Mouse (Mus musculus): ENCODE results near the gene Agbl3. TPM values are rescaled to one million over a fixed set of nuclear protein-coding genes. Genes with fewer than 3 reads are reported as not detected.
A peak's percentile ranks its signal among the peaks of the same experiment; 100 is the strongest.

The Agbl3 gene
- polyA plus RNA-seq, 1 experiment from 2014 or later = 4.7 TPM

DNA sequence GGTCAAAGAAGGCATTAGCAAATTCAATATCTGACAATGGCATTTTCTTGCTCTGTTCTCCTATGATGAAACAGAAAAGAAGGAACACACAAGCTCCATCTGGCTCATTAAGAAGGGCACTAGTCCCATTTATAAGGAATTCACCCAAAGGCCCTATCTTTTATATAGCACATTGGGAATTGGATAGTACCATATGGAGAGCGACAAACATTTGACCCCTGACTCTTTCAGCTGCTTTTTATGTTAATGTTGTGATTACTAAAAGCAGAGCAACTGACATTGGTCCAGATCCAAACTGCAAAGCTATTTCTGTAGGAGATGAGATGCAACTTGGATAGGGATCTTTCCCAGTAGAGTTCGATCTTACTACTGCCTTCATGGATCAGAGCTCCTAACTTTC, 21.9 kb upstream of the Agbl3 start:
- H3K27me3 ChIP-seq (replicated peaks; ENCODE audit: control insufficient read depth, insufficient read depth, low read length) = no peaks in the 10 kb centered on the region
- no peak for TF ChIP-seq CTCF (IDR thresholded peaks at IDR 0.05; ENCODE audit: low read depth)
- no peak overlapping the region for H3K4me2 ChIP-seq (replicated peaks; ENCODE audit: low read depth)
- H3K27ac ChIP-seq (ENCODE audit: low read depth, low read length) = no peak overlapping the region
- no peaks in the 10 kb centered on the region for H3K9me3 ChIP-seq (ENCODE audit: control insufficient read depth)
- WGBS = 86% methylated on average over 2 of the region's 2 CpGs
- H3K36me3 ChIP-seq (ENCODE audit: control insufficient read depth, insufficient read depth) = peaks cover 9% of the 10 kb centered on the region; the same call in 1 of the 2 replicates
- H3K4me3 ChIP-seq (ENCODE audit: low read depth, low read length) = no peak overlapping the region
- no peaks in the 10 kb centered on the region for H3K4me1 ChIP-seq (replicated peaks; ENCODE audit: control insufficient read depth, insufficient read depth, low read length)
- no peak overlapping the region for H3K9ac ChIP-seq (ENCODE audit: low read depth, low read length)
- ATAC-seq = no peak

DNA sequence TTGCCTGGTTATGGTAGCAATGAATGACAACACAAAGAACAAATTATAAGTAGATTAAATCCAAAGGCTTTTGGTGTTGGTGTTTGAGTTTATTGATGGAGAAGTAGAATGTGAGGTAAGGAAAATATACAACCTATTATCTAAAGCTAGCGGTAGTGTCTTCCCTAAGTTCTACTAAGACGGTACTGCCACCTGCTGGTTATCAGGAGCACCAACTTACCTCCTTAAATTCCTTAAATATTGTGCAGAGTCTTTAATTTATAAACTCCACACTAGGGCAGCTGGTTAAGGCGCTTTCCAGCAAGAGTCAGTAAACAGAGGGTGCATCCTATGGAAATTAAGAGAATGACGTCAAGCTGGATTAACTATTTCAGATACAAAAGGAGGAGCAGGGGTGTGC, 20.2 kb upstream of the Agbl3 start:
- WGBS = 38% methylated on average over 4 of the region's 4 CpGs
- Histone ChIP-seq H3K27me3 (replicated peaks; ENCODE audit: control insufficient read depth, insufficient read depth, low read length) (no peaks in the 10 kb centered on the region), H3K4me2 (replicated peaks; ENCODE audit: low read depth) (no peak overlapping the region), H3K27ac (ENCODE audit: low read depth, low read length) (no peak overlapping the region), H3K36me3 (ENCODE audit: control insufficient read depth, insufficient read depth) (peaks cover 9% of the 10 kb centered on the region; the same call in 1 of the 2 replicates), H3K4me3 (ENCODE audit: low read depth, low read length) (no peak overlapping the region), H3K9ac (ENCODE audit: low read depth, low read length) (no peak overlapping the region), H3K4me1 (replicated peaks; ENCODE audit: control insufficient read depth, insufficient read depth, low read length) (no peaks in the 10 kb centered on the region), H3K9me3 (ENCODE audit: control insufficient read depth) (no peaks in the 10 kb centered on the region)
- TF ChIP-seq CTCF (IDR thresholded peaks at IDR 0.05; ENCODE audit: low read depth) = peak; percentile 73
- no peak for ATAC-seq

DNA sequence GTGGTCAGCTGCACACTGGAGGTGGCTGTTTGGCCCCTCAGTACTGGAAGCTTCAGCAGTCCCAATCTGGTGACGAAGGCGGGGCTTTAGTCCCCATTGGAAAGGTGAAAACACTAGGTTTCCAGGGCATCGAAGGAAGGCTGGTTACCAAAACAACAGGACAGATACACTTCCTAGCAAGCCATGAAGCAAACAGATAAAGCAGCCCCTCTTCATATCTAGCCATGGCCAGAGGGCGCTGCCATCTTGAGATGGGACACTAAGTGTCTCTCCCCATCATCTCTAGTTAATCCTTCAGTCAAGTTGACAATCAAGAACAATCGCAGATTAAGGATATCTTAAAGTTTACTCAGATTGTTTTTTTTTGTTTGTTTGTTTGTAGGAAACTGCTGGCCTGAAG, 14.5 kb upstream of the Agbl3 start:
- Histone ChIP-seq H3K36me3 (ENCODE audit: control insufficient read depth, insufficient read depth) (peaks cover 7% of the 10 kb centered on the region; the same call in 1 of the 2 replicates), H3K27ac (ENCODE audit: low read depth, low read length) (no peak overlapping the region), H3K27me3 (replicated peaks; ENCODE audit: control insufficient read depth, insufficient read depth, low read length) (no peaks in the 10 kb centered on the region), H3K4me2 (replicated peaks; ENCODE audit: low read depth) (no peak overlapping the region), H3K9ac (ENCODE audit: low read depth, low read length) (no peak overlapping the region), H3K4me1 (replicated peaks; ENCODE audit: control insufficient read depth, insufficient read depth, low read length) (no peaks in the 10 kb centered on the region), H3K4me3 (ENCODE audit: low read depth, low read length) (no peak overlapping the region), H3K9me3 (ENCODE audit: control insufficient read depth) (no peaks in the 10 kb centered on the region)
- ATAC-seq = no peak
- no peak for TF ChIP-seq CTCF (IDR thresholded peaks at IDR 0.05; ENCODE audit: low read depth)
- 91% methylated on average over 5 of the region's 5 CpGs for WGBS

DNA sequence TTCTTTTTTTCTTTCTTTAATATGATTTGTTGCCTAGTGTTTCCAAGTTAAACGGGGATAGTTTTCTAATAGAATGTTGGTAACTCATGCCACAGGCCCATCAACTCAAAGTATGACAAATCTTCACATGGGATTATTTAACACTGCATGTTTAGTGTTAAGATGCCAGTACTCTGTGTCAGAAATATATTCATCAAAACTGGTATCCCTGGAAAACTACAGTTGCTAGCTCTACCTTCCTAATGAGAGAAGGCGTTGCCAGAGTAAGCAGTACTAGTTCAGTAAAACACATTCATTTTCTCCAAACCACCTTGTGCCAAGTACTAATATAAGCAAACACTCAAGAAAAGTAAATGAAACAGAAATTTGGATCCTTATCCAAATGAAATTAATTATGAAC, 10.2 kb upstream of the Agbl3 start:
- Histone ChIP-seq H3K4me3 (ENCODE audit: low read depth, low read length) (no peak overlapping the region), H3K9me3 (ENCODE audit: control insufficient read depth) (no peaks in the 10 kb centered on the region), H3K27ac (ENCODE audit: low read depth, low read length) (no peak overlapping the region), H3K9ac (ENCODE audit: low read depth, low read length) (no peak overlapping the region), H3K4me1 (replicated peaks; ENCODE audit: control insufficient read depth, insufficient read depth, low read length) (no peaks in the 10 kb centered on the region), H3K36me3 (ENCODE audit: control insufficient read depth, insufficient read depth) (peaks cover 8% of the 10 kb centered on the region; the same call in 1 of the 2 replicates), H3K27me3 (replicated peaks; ENCODE audit: control insufficient read depth, insufficient read depth, low read length) (no peaks in the 10 kb centered on the region), H3K4me2 (replicated peaks; ENCODE audit: low read depth) (no peak overlapping the region)
- TF ChIP-seq CTCF (IDR thresholded peaks at IDR 0.05; ENCODE audit: low read depth) = no peak
- whole genome bisulfite sequencing = 84% methylated on average over 2 of the region's 2 CpGs
- no peak for ATAC-seq

DNA sequence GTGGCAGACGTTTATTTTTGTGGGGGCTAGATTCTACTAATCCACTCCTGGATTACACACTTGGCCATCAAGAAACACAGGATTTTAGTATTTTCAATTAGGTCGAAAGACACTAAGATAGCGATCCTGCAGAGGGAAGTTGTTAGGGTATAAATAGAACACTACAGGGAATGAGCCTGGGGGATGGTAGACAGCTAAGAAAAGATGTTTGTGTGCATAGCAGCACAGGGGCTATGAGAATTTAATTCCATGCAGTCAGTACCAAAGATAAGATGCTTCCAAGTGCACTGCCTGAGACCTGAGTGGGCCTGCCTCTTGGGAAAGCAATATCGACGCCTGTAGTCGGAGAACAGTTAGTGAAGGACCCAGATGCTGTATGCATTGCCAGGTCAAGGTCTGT, 9.7 kb upstream of the Agbl3 start:
- H3K4me1 ChIP-seq (replicated peaks; ENCODE audit: control insufficient read depth, insufficient read depth, low read length) = no peaks in the 10 kb centered on the region
- H3K27me3 ChIP-seq (replicated peaks; ENCODE audit: control insufficient read depth, insufficient read depth, low read length) = no peaks in the 10 kb centered on the region
- H3K9ac ChIP-seq (ENCODE audit: low read depth, low read length) = no peak overlapping the region
- peaks cover 8% of the 10 kb centered on the region; the same call in 1 of the 2 replicates for H3K36me3 ChIP-seq (ENCODE audit: control insufficient read depth, insufficient read depth)
- no peak for TF ChIP-seq CTCF (IDR thresholded peaks at IDR 0.05; ENCODE audit: low read depth)
- no peak overlapping the region for H3K27ac ChIP-seq (ENCODE audit: low read depth, low read length)
- ATAC-seq = no peak
- no peaks in the 10 kb centered on the region for H3K9me3 ChIP-seq (ENCODE audit: control insufficient read depth)
- no peak overlapping the region for H3K4me2 ChIP-seq (replicated peaks; ENCODE audit: low read depth)
- H3K4me3 ChIP-seq (ENCODE audit: low read depth, low read length) = no peak overlapping the region
- WGBS = 79% methylated on average over 6 of the region's 6 CpGs

DNA sequence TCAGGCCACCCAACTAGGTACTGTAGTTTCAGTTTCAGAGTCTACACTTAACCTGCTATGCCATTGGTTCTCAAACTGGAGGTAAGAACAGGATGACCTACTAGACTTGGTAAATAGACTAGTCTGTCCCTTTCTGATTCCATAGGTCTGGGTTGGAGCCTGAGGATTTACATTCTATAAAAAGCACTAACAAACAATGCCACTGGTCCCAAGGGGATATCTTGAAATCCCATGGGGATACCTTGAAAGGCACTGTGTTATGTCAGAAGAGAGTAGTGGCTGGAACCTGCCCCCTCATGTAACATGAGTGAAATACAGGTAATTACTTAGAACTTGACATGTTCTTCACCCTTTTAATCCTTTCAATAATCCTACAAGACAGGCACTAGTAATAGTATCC, 3.8 kb upstream of the Agbl3 start:
- H3K4me2 ChIP-seq (replicated peaks; ENCODE audit: low read depth) = no peak overlapping the region
- no peaks in the 10 kb centered on the region for H3K9me3 ChIP-seq (ENCODE audit: control insufficient read depth)
- no peak overlapping the region for H3K27ac ChIP-seq (ENCODE audit: low read depth, low read length)
- H3K4me1 ChIP-seq (replicated peaks; ENCODE audit: control insufficient read depth, insufficient read depth, low read length) = no peaks in the 10 kb centered on the region
- H3K36me3 ChIP-seq (ENCODE audit: control insufficient read depth, insufficient read depth) = 0 out of 2 replicates have a peak, but pooled peaks cover 5% of the 10 kb centered on the region
- TF ChIP-seq CTCF (IDR thresholded peaks at IDR 0.05; ENCODE audit: low read depth) = no peak
- no peaks in the 10 kb centered on the region for H3K27me3 ChIP-seq (replicated peaks; ENCODE audit: control insufficient read depth, insufficient read depth, low read length)
- ATAC-seq = no peak
- H3K4me3 ChIP-seq (ENCODE audit: low read depth, low read length) = no peak overlapping the region
- no peak overlapping the region for H3K9ac ChIP-seq (ENCODE audit: low read depth, low read length)

DNA sequence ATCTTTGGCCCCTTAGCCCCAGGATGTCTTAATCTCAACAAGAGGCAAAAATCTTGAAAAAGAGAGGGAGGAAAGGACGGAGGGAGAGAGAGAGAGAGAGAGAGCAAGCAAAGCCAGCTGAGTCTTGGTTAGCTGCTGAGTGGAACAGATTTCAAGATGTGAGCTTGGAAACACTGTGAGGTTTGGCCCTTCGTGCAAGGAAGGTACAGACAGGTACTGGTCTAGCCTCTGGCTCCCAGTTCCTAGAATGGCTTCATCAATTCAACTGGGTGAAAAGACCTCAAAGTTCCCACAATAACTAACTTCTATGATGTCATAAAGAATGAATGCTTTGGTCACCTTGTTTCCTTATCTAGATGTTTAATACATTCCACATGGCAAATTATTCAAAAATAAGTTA, 3.1 kb upstream of the Agbl3 start:
- Histone ChIP-seq H3K9ac (ENCODE audit: low read depth, low read length) (no peak overlapping the region), H3K4me2 (replicated peaks; ENCODE audit: low read depth) (no peak overlapping the region), H3K4me1 (replicated peaks; ENCODE audit: control insufficient read depth, insufficient read depth, low read length) (no peaks in the 10 kb centered on the region), H3K9me3 (ENCODE audit: control insufficient read depth) (no peaks in the 10 kb centered on the region), H3K27me3 (replicated peaks; ENCODE audit: control insufficient read depth, insufficient read depth, low read length) (no peaks in the 10 kb centered on the region), H3K4me3 (ENCODE audit: low read depth, low read length) (no peak overlapping the region), H3K27ac (ENCODE audit: low read depth, low read length) (no peak overlapping the region), H3K36me3 (ENCODE audit: control insufficient read depth, insufficient read depth) (0 out of 2 replicates have a peak, but pooled peaks cover 3% of the 10 kb centered on the region)
- no peak for ATAC-seq
- TF ChIP-seq CTCF (IDR thresholded peaks at IDR 0.05; ENCODE audit: low read depth) = no peak
- 84% methylated on average over 2 of the region's 2 CpGs for WGBS
